Mouse (Mus musculus) ES-E14 (cell line): ENCODE data around the gene Edem3.

Experiments
- CHD2 ChIP-seq: IDR thresholded peaks from 2 replicates; pipeline ENCODE4 v1.6.1; 2014; ENCODE audit warnings: mild to moderate bottlenecking, low read depth, low read length, inconsistent platforms
- HCFC1 ChIP-seq: IDR thresholded peaks from 2 replicates; pipeline ENCODE4 v1.6.1; 2012; ENCODE audit warnings: low read length, inconsistent platforms, borderline replicate concordance; ENCODE audit not compliant: insufficient read depth
- MAFK ChIP-seq: IDR thresholded peaks from 2 replicates; pipeline ENCODE4 v1.6.1; 2014; ENCODE audit warnings: mild to moderate bottlenecking, low read depth, low read length, inconsistent platforms; ENCODE audit not compliant: insufficient read depth

- no peak for TF ChIP-seq CHD2
- TF ChIP-seq MAFK = no peak
- no peak for TF ChIP-seq HCFC1
These were observed 93.1 kb downstream of the Edem3 start for GRCm38 (mm10) chr1:151848286-151848685.
